Mouse (Mus musculus) stomach, embryonic 16.5 days (tissue): Measurements from ENCODE around the gene Gsap. TPM values are rescaled to one million over a fixed set of nuclear protein-coding genes. Genes with fewer than 3 reads are reported as not detected.
"Not testable (repeated sequence)": the region's sequence is repeated elsewhere in the genome, so short reads cannot be mapped to it uniquely, and the experiment has no call there.

Source experiments
- ATAC-seq: fragments of 200-750 bp; cut with Nextera tagmentation; 2 replicates; pipeline ENCODE4 v1.8.0; 2017; ENCODE audit warnings: moderate number of reproducible peaks, moderate TSS enrichment; ENCODE audit not compliant: insufficient read depth, low FRiP score
- H3K27ac ChIP-seq: fragments of 300-500 bp; sonication (generic); 2 replicates; pipeline ENCODE4 v1.5.1; 2014; ENCODE audit warnings: low read length
- H3K27me3 ChIP-seq: fragments of 300-500 bp; sonication (generic); 2 replicates; pipeline ENCODE4 v1.6.1; 2014; ENCODE audit warnings: low read length, control low read depth, mixed read lengths; ENCODE audit not compliant: control insufficient read depth, insufficient read depth
- H3K36me3 ChIP-seq: fragments of 300-500 bp; sonication (generic); 2 replicates; pipeline ENCODE4 v1.6.1; 2014; ENCODE audit warnings: low read length; ENCODE audit not compliant: control insufficient read depth, insufficient read depth
- H3K4me1 ChIP-seq: fragments of 300-500 bp; sonication (generic); 2 replicates; pipeline ENCODE4 v1.6.1; 2014; ENCODE audit warnings: low read length, control low read depth, mixed read lengths; ENCODE audit not compliant: control insufficient read depth, insufficient read depth
- H3K4me2 ChIP-seq: fragments of 300-500 bp; sonication (generic); 2 replicates; pipeline ENCODE4 v1.6.1; 2014; ENCODE audit warnings: low read depth, low read length, mixed read lengths
- H3K4me3 ChIP-seq: fragments of 300-500 bp; sonication (generic); replicated peaks from 2 replicates; pipeline ENCODE4 v1.5.1; 2014; ENCODE audit warnings: mild to moderate bottlenecking, low read length
- H3K9ac ChIP-seq: fragments of 300-500 bp; sonication (generic); 2 replicates; pipeline ENCODE4 v1.6.1; 2014; ENCODE audit warnings: low read length
- H3K9me3 ChIP-seq: fragments of 300-500 bp; sonication (generic); replicated peaks from 2 replicates; pipeline ENCODE4 v1.6.1; 2016; ENCODE audit warnings: low read length, control low read depth; ENCODE audit not compliant: control insufficient read depth
- WGBS: fragments of 180-500 bp; shearing (Covaris S2); extraction: QIAGEN DNeasy Blood & Tissue Kit; methylation state at CpG from one replicate; pipeline ENCODE4 v1.1.7; 2014; 5-methylcytosine and 5-hydroxymethylcytosine counted together
- polyA plus RNA-seq: library from polyadenylated mRNA; unstranded; fragments of >200 nt; fragmentation: Nextera tagmentation; extraction: Ambion mirVana; gene quantifications from 2 replicates; pipeline ENCODE4 v1.2.1, GENCODE M21; 2015

Gene Gsap
- polyA plus RNA-seq = 2.6 and 2.9 TPM in 2 replicates

DNA sequence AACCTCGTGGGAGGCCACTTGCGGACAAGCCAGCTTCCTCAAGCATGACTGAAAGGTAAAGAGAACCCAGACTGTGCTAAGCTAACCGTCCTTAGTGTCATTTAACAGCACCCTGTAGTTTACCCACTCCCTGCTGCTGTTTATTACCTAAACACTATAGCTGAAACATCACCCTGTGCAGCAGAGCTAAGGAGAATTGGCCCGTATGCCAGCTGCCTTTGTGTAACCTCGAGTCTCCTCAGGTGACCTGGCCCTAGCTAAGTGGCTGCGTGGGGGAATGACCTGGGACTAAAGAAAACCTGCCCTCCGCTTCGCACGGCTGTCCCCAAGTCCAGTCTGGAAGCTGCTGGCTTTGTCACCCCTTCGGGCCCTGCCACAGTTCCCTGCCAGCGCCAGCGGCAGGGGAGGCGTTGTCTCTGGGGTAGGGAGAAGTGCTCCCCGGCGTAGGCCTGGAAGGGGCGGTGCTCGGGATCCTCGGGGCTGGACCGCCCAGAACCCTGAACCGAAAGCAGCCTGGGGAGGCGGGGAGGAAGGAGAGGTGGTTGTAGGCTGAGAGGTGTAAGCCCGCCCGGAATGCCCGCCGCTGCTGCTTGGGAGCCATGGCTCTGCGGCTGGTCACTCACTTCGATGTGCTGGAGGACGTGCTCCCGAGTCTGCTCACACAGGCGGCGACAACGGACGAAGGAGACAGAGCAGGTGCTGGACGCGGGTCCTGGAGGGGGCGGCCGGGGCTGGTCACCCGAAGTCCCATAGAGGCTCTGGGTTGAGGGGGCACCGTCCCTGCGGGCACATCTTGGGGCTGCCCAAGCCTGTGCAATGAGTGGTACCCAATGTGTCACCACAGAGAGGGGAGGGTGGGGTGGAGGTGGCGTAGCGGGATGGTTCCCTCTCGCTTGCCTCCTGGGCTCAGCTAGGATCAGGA, at the start of gene Gsap:
Gene Gsap (plus strand): TSS at position 492 of the 922 bp plus-strand sequence.
- H3K9me3 ChIP-seq = no peaks in the 10 kb centered on the region
- 5% methylated on average over 43 of the region's 43 CpGs for WGBS
- no peaks in the 10 kb centered on the region; the same call in none of the 2 replicates for H3K4me1 ChIP-seq
- H3K27ac ChIP-seq = no peak within 1 kb of the TSS
- H3K9ac ChIP-seq = peak within 1 kb of the TSS; percentile 74
- ATAC-seq = peak; percentile 92
- H3K36me3 ChIP-seq = no peaks in the 10 kb centered on the region
- H3K4me2 ChIP-seq = peak within 1 kb of the TSS; percentile 97
- H3K4me3 ChIP-seq = peak within 1 kb of the TSS; percentile 68
- H3K27me3 ChIP-seq = no peaks in the 10 kb centered on the region

DNA sequence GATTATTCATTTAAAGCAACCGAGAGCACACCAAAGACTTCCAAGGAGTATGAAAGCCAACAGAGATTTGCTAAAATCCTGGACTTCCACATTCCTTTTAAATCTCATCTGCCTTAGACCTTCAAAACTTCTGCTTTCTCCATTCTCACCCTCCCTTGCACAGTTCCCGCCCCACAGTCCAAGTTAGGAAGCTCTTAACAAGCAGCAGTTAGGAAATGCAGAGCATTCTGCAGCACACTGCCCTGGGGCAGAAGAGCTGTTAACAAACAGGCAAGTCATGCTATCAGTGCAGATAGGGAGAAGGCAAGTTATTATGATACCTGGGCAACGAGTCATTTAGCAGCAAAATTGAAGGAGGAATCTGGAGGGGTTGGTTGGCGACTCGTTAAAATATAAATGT, 49.5 kb upstream of the Gsap start:
- WGBS = 63% methylated on average over 5 of the region's 5 CpGs
- H3K36me3 ChIP-seq = no peaks in the 10 kb centered on the region
- H3K4me2 ChIP-seq = no peak overlapping the region
- no peaks in the 10 kb centered on the region for H3K9me3 ChIP-seq
- H3K4me1 ChIP-seq = peaks cover under 1% of the 10 kb centered on the region
- no peak overlapping the region for H3K27ac ChIP-seq
- no peaks in the 10 kb centered on the region for H3K27me3 ChIP-seq
- H3K4me3 ChIP-seq = no peak overlapping the region
- H3K9ac ChIP-seq = no peak overlapping the region
- ATAC-seq = no peak

DNA sequence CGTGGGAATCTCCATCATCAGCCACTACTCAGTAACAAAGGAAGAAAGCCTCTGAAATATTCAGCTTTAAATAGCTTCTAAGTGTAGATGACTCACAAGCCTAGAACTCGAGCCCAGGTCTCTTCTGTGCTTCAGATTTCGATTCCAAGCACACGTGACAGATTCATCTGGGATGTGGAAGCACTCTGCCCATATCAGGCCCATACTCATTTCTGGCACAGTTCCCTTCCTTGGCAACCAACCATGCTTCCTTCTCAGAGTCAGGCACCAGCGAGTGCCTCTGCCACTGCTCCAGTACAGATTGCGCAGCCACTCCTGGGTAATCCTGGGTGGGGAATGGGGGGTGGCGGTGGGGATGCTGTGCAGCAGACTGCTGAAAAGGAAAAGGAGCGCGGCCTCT, 46.5 kb upstream of the Gsap start:
- H3K27me3 ChIP-seq = no peaks in the 10 kb centered on the region
- H3K9ac ChIP-seq = peak overlapping the region; percentile 11; the same call in 1 of the 2 replicates
- H3K4me3 ChIP-seq = no peak overlapping the region
- H3K27ac ChIP-seq = peak overlapping the region; percentile 33
- peak; percentile 65; the same call in 1 of the 2 replicates for ATAC-seq
- WGBS = 61% methylated on average over 9 of the region's 9 CpGs
- no peak overlapping the region for H3K4me2 ChIP-seq
- H3K4me1 ChIP-seq = peaks cover 6% of the 10 kb centered on the region
- no peaks in the 10 kb centered on the region for H3K36me3 ChIP-seq
- no peaks in the 10 kb centered on the region for H3K9me3 ChIP-seq

DNA sequence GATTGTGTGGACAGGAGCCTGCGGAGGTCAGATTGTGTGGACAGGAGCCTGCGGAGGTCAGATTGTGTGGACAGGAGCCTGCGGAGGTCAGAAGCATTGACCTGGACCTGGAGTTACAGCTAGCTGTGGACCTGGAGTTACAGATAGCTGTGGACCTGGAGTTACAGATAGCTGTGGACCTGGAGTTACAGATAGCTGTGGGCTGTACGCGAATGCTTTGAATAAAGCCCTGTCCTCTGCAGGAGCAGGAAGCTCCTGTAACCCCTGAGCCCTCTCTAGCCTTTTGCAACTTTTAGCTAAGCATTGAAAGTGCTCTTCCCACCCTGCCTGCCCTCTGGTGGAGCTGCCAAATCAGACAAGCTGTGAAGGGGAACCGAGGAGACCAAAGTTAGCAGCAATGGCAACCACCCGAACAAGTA, 44.9 kb upstream of the Gsap start:
- not testable (repeated sequence) for H3K27me3 ChIP-seq, H3K9ac ChIP-seq, H3K9me3 ChIP-seq, H3K36me3 ChIP-seq, ATAC-seq, H3K27ac ChIP-seq, H3K4me2 ChIP-seq, H3K4me3 ChIP-seq, H3K4me1 ChIP-seq
- WGBS = 69% methylated on average over 7 of the region's 7 CpGs

DNA sequence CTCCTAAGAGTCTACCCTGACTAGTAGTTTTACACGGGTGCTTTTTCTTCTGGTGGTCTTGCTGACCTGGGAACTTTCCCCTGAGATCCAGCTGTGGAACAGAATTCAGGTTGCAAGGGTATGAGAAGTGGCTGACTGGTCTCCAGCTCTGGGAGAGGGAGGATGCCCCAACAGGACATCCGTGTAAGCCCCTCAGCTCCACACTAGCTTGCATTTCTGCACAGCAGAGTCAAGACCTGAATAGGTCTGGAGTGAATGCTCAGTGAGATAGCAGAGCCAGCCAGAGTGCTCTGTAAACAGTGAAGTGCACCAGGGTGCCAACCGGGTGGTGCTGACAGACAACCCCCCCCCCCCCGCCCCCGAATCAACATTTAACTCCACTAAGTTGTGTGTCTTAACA, 44.4 kb upstream of the Gsap start:
- Histone ChIP-seq H3K9me3 (no peaks in the 10 kb centered on the region), H3K27me3 (no peaks in the 10 kb centered on the region), H3K4me1 (peaks cover 6% of the 10 kb centered on the region), H3K4me3 (no peak overlapping the region), H3K27ac (no peak overlapping the region), H3K9ac (no peak overlapping the region), H3K36me3 (no peaks in the 10 kb centered on the region), H3K4me2 (no peak overlapping the region)
- WGBS = 36% methylated on average over 5 of the region's 5 CpGs
- no peak for ATAC-seq

DNA sequence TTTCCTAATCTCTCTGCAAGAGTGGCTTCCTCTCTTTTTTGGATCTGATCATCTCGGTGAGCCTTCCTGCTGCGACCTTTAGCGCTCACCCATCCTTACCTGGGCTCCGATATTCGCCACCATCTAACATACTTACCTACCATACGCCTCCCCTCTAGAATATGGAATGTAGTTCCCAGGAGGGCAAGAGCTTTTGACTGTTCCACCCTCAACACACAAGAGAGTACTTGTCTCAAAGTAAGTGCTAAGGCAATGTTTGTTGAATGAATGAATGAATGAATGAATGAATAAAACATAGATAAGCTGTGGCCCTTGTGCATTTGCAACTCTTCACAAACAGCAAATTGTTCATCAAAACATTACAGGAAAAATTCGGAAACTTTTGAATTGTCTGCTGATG, 43.0 kb upstream of the Gsap start:
- ATAC-seq = no peak
- Histone ChIP-seq H3K4me2 (no peak overlapping the region), H3K9ac (no peak overlapping the region), H3K9me3 (no peaks in the 10 kb centered on the region), H3K27me3 (no peaks in the 10 kb centered on the region), H3K4me1 (peaks cover 6% of the 10 kb centered on the region), H3K4me3 (no peak overlapping the region), H3K27ac (no peak overlapping the region), H3K36me3 (no peaks in the 10 kb centered on the region)
- WGBS = 87% methylated on average over 7 of the region's 7 CpGs

DNA sequence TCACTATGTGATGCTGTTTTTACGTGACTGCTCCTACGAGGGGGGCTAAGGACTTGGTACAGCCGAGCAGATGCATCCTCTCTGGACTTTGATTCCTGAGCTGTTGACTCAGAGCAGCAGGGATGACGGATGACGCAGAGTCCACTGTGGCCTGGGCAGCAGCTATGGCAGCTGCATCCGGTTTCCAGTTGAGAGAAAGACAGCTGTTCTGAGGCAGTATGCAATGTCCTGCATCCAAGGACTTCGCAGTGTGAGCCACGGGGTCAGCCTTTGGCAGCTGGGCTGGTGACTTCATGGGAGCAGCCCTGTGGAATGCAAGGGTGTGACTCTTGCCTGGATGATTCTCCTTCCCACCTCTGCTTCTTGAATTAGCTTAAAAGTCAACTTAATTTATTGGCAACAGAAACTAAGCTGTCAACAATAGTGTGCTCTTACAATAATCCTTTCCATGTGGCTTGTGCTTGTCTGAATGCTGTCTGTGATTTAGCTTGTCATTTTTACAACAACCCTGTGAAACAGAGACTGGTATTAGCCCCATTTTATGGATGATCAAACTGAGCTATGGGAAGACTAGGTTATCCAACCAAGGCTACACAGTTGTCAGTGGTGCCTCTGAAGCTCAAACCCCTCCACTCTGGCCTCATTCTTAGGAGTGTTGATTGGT, 41.4 kb upstream of the Gsap start:
- Histone ChIP-seq H3K4me3 (no peak overlapping the region), H3K27me3 (no peaks in the 10 kb centered on the region), H3K4me2 (no peak overlapping the region), H3K9ac (no peak overlapping the region), H3K27ac (no peak overlapping the region), H3K4me1 (peaks cover 6% of the 10 kb centered on the region), H3K36me3 (no peaks in the 10 kb centered on the region), H3K9me3 (no peaks in the 10 kb centered on the region)
- ATAC-seq = peak; percentile 88
- 18% methylated on average over 8 of the region's 8 CpGs for WGBS

DNA sequence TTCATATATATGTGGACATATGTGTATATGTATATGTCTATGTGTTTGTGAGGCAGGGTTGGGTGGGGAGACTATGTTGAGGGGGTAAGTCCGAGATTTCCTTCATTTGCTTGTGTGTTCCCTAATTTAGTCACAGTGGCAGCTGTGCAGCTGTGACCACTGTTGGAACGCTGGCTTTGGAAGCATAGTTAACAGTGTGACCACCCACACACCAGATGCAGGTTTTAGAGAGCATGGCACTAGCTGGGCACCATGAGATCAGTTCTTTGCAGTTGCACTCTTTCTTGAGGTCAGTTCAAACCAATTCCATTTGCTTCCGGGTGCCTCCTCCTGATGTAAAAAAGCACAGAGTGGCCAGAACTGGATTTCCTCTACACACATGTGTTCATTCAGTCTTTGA, 37.7 kb upstream of the Gsap start:
- ATAC-seq = no peak

DNA sequence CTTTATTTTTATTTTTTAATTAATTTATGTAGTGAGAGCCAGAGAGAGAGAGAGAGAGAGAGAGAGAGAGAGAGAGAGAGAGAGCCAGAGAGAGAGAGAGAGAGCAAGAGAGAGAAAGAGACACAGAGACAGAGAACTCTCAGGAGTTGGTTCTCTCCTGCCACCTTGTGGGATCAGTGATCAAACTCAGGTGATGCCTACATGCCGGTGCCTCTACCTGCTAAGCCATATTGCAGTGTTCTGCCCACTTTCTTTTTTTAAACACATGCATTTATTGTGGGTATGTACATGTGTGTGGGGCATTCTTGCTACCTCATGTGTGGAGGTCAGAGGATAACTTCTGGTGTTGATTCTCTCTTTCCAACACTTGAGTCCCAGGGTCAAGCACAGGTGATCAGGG, 32.4 kb upstream of the Gsap start:
- Histone ChIP-seq H3K9me3 (peaks cover 7% of the 10 kb centered on the region), H3K4me1 (no peaks in the 10 kb centered on the region), H3K27ac (no peak overlapping the region), H3K4me2 (no peak overlapping the region), H3K4me3 (no peak overlapping the region), H3K9ac (no peak overlapping the region), H3K27me3 (no peaks in the 10 kb centered on the region), H3K36me3 (no peaks in the 10 kb centered on the region)
- no peak for ATAC-seq
- WGBS = 70% methylated on average over 1 of the region's 1 CpGs

More for the DNA sequence above, 37.7 kb upstream of the Gsap start:
- Histone ChIP-seq H3K4me2 (no peak overlapping the region), H3K9ac (no peak overlapping the region), H3K4me1 (peaks cover 4% of the 10 kb centered on the region), H3K36me3 (no peaks in the 10 kb centered on the region), H3K4me3 (no peak overlapping the region), H3K27ac (no peak overlapping the region), H3K9me3 (no peaks in the 10 kb centered on the region), H3K27me3 (no peaks in the 10 kb centered on the region)
- WGBS = 76% methylated on average over 3 of the region's 3 CpGs
